Mouse (Mus musculus) liver, postnatal 0 days (tissue): Measurements from ENCODE around the gene Rsph6a. TPM values are rescaled to one million over a fixed set of nuclear protein-coding genes. Genes with fewer than 3 reads are reported as not detected.

Experiments used
- ATAC-seq: fragments of 200-750 bp; cut with Nextera tagmentation; 2 replicates; pipeline ENCODE4 v1.8.0; 2017; ENCODE audit warnings: mild to moderate bottlenecking, moderate library complexity
- DNase-seq: peaks from one replicate; pipeline ENCODE4 v3.0.0-alpha.2; 2016
- H3K27ac ChIP-seq: fragments of 300-500 bp; sonication (generic); 2 replicates; pipeline ENCODE4 v1.5.1; 2014; ENCODE audit warnings: antibody characterized with exemption, moderate library complexity, mild to moderate bottlenecking, low read depth
- H3K27me3 ChIP-seq: fragments of 300-500 bp; sonication (generic); 2 replicates; pipeline ENCODE4 v1.6.1; 2014; ENCODE audit warnings: low read length, control low read depth, mixed read lengths; ENCODE audit not compliant: insufficient read depth
- H3K36me3 ChIP-seq: fragments of 300-500 bp; sonication (generic); replicated peaks from 2 replicates; pipeline ENCODE4 v1.6.1; 2014; ENCODE audit warnings: mild to moderate bottlenecking, control low read depth, low read length, moderate library complexity, mixed read lengths; ENCODE audit not compliant: insufficient read depth
- H3K4me1 ChIP-seq: fragments of 300-500 bp; sonication (generic); 2 replicates; pipeline ENCODE4 v1.6.1; 2014; ENCODE audit warnings: antibody characterized with exemption, mild to moderate bottlenecking, control low read depth; ENCODE audit not compliant: insufficient read depth
- H3K4me2 ChIP-seq: fragments of 300-500 bp; sonication (generic); 2 replicates; pipeline ENCODE4 v1.6.1; 2014; ENCODE audit warnings: low read depth, mild to moderate bottlenecking, low read length, moderate library complexity, mixed read lengths
- H3K4me3 ChIP-seq: fragments of 300-500 bp; sonication (generic); 2 replicates; pipeline ENCODE4 v1.5.1; 2014; ENCODE audit warnings: low read depth, low read length
- H3K9ac ChIP-seq: fragments of 300-500 bp; sonication (generic); replicated peaks from 2 replicates; pipeline ENCODE4 v1.6.1; 2014; ENCODE audit warnings: mild to moderate bottlenecking, moderate library complexity
- H3K9me3 ChIP-seq: fragments of 300-500 bp; sonication (generic); 2 replicates; pipeline ENCODE4 v1.6.1; 2016; ENCODE audit warnings: mild to moderate bottlenecking, control low read depth, low read length, mixed read lengths
- CTCF ChIP-seq: sonication (generic); IDR thresholded peaks from 2 replicates; pipeline ENCODE4 v1.5.1; 2016; ENCODE audit warnings: antibody characterized with exemption, low read depth
- EP300 ChIP-seq: IDR thresholded peaks from 2 replicates; pipeline ENCODE4 v1.6.1; 2016; ENCODE audit warnings: antibody characterized with exemption, low read depth, mild to moderate bottlenecking
- WGBS: fragments of 180-500 bp; shearing (Covaris S2); extraction: QIAGEN DNeasy Blood & Tissue Kit; methylation state at CpG from one replicate; pipeline ENCODE4 v1.1.7; 2014; ENCODE audit not compliant: insufficient replicate concordance; 5-methylcytosine and 5-hydroxymethylcytosine counted together
- polyA plus RNA-seq: library from polyadenylated mRNA; unstranded; fragments of >200 nt; fragmentation: Nextera tagmentation; extraction: Ambion mirVana; gene quantifications from 2 replicates; pipeline ENCODE4 v1.2.1, GENCODE M21; 2015

Rsph6a gene
- polyA plus RNA-seq, 1 experiment from 2014 or later: not detected

DNA sequence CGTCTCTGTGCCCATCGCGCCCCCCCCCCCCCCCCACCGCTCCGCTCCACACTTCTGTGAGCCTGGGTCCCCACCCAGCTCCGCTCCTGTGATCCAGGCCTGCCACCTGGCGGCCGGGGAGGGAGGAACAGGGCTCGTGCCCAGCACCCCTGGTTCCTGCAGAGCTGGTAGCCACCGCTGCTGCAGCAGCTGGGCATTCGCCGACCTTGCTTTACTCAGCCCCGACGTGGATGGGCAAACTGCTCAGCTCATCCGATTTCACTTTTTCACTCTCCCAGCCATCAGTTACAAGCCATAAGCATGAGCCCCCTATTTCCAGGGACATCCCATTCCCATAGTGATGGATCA, 38.7 kb downstream of the Rsph6a start:
- WGBS: 1% methylated on average over 13 of the region's 15 CpGs
- peaks cover 52% of the 10 kb centered on the region for H3K27me3 ChIP-seq
- H3K4me2 ChIP-seq: peak overlapping the region; percentile 99
- peak overlapping the region; percentile 68 for H3K4me3 ChIP-seq
- 0 out of 2 replicates have a peak overlapping the region, but pooled peaks have one; percentile 31 for H3K9ac ChIP-seq
- peak overlapping the region; percentile 61 for H3K27ac ChIP-seq
- peaks cover 2% of the 10 kb centered on the region; the same call in 1 of the 2 replicates for H3K36me3 ChIP-seq
- TF ChIP-seq CTCF (peak; percentile 95), EP300 (no peak)
- peaks cover 26% of the 10 kb centered on the region for H3K4me1 ChIP-seq
- H3K9me3 ChIP-seq: no peaks in the 10 kb centered on the region
- ATAC-seq (peak; percentile 66), DNase-seq (peak; percentile 90)

DNA sequence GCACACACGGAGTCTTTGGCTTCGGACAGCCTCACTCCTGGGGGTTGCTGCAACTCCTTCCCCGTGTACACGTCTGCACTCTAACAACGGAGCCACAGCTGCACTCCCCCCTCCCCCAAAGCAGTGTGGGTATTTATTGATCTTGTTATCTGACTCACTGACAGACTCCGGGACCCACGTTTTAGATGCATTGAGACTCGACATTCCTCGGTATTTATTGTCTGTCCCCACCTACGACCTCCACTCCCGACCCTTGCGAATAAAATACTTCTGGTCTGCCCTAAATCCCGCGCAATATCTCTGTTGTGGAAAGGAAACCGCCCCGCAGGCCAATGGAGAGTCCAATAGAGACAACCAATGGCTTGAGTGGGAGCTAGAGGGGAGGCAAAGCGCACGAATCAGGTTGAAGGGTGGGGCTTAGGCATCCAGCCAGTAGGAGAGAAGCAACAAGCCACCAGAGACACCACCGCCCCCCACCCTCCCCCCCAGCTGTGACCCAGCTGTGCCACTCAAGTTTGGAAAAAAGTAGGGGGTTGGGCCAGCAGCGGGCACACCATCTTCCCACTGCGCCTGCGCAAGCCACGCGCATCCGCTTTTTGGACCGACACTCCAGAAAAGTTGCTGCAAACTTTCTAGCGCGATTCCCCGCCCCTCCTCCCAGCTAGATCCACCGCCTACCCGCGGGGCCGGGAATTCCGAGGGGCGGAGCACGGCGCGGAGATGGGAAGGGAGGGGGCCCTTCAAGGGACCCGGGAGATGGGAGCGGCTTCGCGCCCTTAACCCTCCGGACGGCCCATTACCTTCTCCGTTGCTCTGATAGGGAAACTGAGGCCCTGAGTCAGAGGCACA, 39.3 kb downstream of the Rsph6a start:
- WGBS: under 1% methylated on average over 45 of the region's 45 CpGs
- Histone ChIP-seq H3K27me3 (peaks cover 51% of the 10 kb centered on the region), H3K4me1 (peaks cover 26% of the 10 kb centered on the region), H3K9me3 (no peaks in the 10 kb centered on the region), H3K27ac (peak overlapping the region; percentile 89), H3K4me2 (peak overlapping the region; percentile 99), H3K4me3 (peak overlapping the region; percentile 68), H3K36me3 (peaks cover 2% of the 10 kb centered on the region; the same call in 1 of the 2 replicates), H3K9ac (peak overlapping the region; percentile 70)
- ATAC-seq (peak; percentile 89), DNase-seq (peak; percentile 93)
- TF ChIP-seq EP300 (no peak), CTCF (no peak)

DNA sequence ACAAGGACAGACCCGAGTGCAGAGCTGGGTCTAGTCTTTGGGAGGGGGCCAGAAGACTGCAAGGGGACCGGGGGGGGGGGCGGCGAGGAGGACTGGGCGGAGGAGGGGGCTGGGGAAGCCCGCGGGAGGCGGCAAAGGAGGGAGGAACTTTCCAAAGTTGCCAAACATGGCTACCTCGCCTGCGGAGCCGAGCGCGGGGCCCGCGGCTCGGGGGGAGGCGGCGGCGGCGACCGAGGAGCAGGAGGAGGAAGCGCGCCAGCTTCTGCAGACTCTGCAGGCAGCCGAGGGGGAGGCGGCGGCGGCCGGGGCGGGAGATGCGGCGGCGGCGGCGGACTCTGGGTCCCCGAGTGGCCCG, 40.0 kb downstream of the Rsph6a start, which contains the start of gene Six5:
Six5 (plus strand) TSS at position 124 of the 355 bp plus-strand sequence.
- peaks cover 26% of the 10 kb centered on the region for H3K4me1 ChIP-seq
- H3K9me3 ChIP-seq: no peaks in the 10 kb centered on the region
- H3K9ac ChIP-seq: peak within 1 kb of the TSS; percentile 70
- ATAC-seq (no peak), DNase-seq (no peak)
- peak within 1 kb of the TSS; percentile 68 for H3K4me3 ChIP-seq
- WGBS: 2% methylated on average over 19 of the region's 36 CpGs
- peaks cover 51% of the 10 kb centered on the region for H3K27me3 ChIP-seq
- H3K27ac ChIP-seq: peak within 1 kb of the TSS; percentile 89
- no peak for TF ChIP-seq CTCF
- TF ChIP-seq EP300: no peak
- H3K4me2 ChIP-seq: peak within 1 kb of the TSS; percentile 99
- peaks cover 2% of the 10 kb centered on the region; the same call in 1 of the 2 replicates for H3K36me3 ChIP-seq

DNA sequence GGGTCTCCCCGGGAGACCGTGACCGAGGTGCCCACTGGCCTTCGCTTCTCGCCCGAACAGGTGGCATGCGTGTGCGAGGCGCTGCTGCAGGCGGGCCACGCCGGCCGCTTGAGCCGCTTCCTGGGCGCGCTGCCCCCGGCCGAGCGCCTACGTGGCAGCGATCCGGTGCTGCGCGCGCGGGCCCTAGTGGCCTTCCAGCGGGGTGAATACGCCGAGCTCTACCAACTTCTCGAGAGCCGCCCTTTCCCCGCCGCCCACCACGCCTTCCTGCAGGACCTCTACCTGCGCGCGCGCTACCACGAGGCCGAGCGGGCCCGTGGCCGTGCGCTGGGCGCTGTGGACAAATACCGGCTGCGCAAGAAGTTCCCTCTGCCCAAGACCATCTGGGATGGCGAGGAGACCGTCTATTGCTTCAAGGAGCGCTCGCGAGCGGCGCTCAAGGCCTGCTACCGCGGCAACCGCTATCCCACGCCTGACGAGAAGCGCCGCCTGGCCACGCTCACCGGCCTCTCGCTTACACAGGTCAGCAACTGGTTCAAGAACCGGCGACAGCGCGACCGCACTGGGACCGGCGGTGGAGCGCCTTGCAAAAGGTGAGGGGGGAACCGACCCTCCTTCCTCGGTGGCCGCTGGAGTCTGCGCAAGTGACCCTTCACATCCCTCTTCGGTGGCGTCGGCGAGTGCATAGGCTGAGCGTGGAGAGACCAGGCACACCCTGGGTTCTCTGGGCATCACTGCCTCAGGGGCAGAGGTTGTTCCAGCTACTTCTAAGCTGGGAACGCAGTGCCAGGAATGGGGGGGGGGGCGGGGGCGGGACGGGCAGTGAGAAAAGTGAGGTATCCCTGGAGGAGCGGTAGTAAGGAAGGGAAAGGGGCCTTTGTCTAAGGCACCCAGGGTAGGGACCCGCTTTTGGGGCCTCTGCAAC, 40.6 kb downstream of the Rsph6a start:
- H3K4me3 ChIP-seq: peak overlapping the region; percentile 68
- DNase-seq (peak; percentile 60), ATAC-seq (peak; percentile 1; the same call in 1 of the 2 replicates)
- no peaks in the 10 kb centered on the region for H3K9me3 ChIP-seq
- peak overlapping the region; percentile 70 for H3K9ac ChIP-seq
- H3K36me3 ChIP-seq: peaks cover 2% of the 10 kb centered on the region; the same call in 1 of the 2 replicates
- peak overlapping the region; percentile 99 for H3K4me2 ChIP-seq
- H3K27me3 ChIP-seq: peaks cover 51% of the 10 kb centered on the region
- 1% methylated on average over 74 of the region's 87 CpGs for whole genome bisulfite sequencing
- no peak for TF ChIP-seq CTCF
- no peak for TF ChIP-seq EP300
- H3K27ac ChIP-seq: peak overlapping the region; percentile 89
- H3K4me1 ChIP-seq: peaks cover 26% of the 10 kb centered on the region

DNA sequence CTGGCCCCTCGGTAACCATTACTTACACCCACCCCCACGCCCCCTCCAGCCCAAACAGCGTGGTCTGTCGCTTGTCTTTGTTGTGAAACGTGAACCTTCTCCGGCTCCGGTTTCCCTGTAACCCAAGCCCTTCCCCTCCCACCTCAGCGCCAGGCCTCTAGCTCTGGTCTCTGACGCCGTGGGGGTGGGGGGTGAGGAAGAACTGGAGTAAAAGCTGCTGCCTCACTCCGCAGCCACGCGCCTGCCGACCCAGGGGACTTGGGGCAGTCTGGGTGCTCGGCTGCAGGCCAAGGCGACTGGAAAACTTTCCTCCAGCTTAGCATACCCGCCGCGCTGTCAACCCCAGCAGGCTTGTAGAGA, 41.2 kb downstream of the Rsph6a start:
- Histone ChIP-seq H3K27me3 (peaks cover 48% of the 10 kb centered on the region), H3K27ac (no peak overlapping the region), H3K9ac (peak overlapping the region; percentile 39; the same call in 1 of the 2 replicates), H3K9me3 (no peaks in the 10 kb centered on the region), H3K4me3 (peak overlapping the region; percentile 68), H3K36me3 (no peaks in the 10 kb centered on the region; the same call in 1 of the 2 replicates), H3K4me2 (peak overlapping the region; percentile 99), H3K4me1 (peaks cover 26% of the 10 kb centered on the region)
- ATAC-seq (no peak), DNase-seq (peak; percentile 51)
- 2% methylated on average over 19 of the region's 19 CpGs for WGBS
- TF ChIP-seq EP300: no peak
- no peak for TF ChIP-seq CTCF
